Mouse (Mus musculus) heart, embryonic 14.5 days (tissue): Measurements from ENCODE around the gene Pvalb. TPM values are rescaled to one million over a fixed set of nuclear protein-coding genes. Genes with fewer than 3 reads are reported as not detected.

Experiments used
- ATAC-seq: fragments of 200-750 bp; cut with Nextera tagmentation; 2 replicates; pipeline ENCODE4 v1.8.0; 2017; ENCODE audit warnings: low read depth, moderate TSS enrichment; ENCODE audit not compliant: insufficient number of reproducible peaks, insufficient read depth, low FRiP score
- H3K27ac ChIP-seq, 2 experiments: fragments of 200-500 bp in 1 of 2; fragments of 300-500 bp in 1 of 2; sonication (generic) in 1 of 2; replicated peaks in 1 of 2; 2 replicates each; pipeline ENCODE4 v1.5.1; 2012 to 2014; ENCODE audit warnings: low read depth in 2 of 2, low read length in 2 of 2, control low read depth in 1 of 2, mild to moderate bottlenecking in 1 of 2, mixed read lengths in 1 of 2; ENCODE audit not compliant: control insufficient read depth in 1 of 2, insufficient read depth in 1 of 2
- H3K27me3 ChIP-seq: fragments of 300-500 bp; sonication (generic); 2 replicates; pipeline ENCODE4 v1.6.1; 2014; ENCODE audit warnings: mild to moderate bottlenecking, low read length, control low read depth; ENCODE audit not compliant: control insufficient read depth, insufficient read depth
- H3K36me3 ChIP-seq: fragments of 300-500 bp; sonication (generic); 2 replicates; pipeline ENCODE4 v1.6.1; 2014; ENCODE audit warnings: mild to moderate bottlenecking, control low read depth, low read length, mixed read lengths; ENCODE audit not compliant: control insufficient read depth, insufficient read depth
- H3K4me1 ChIP-seq, 2 experiments: fragments of 200-500 bp in 1 of 2; fragments of 300-500 bp in 1 of 2; sonication (generic) in 1 of 2; 2 replicates each; pipeline ENCODE4 v1.6.1; 2012 to 2014; ENCODE audit warnings: low read length in 2 of 2, control low read depth in 1 of 2, mixed read lengths in 1 of 2; ENCODE audit not compliant: control insufficient read depth in 2 of 2, insufficient read depth in 2 of 2
- H3K4me2 ChIP-seq: fragments of 300-500 bp; sonication (generic); 2 replicates; pipeline ENCODE4 v1.6.1; 2014; ENCODE audit warnings: mild to moderate bottlenecking, low read length
- H3K4me3 ChIP-seq, 2 experiments: fragments of 200-500 bp in 1 of 2; fragments of 300-500 bp in 1 of 2; sonication (generic) in 1 of 2; 2 replicates each; pipeline ENCODE4 v1.5.1; 2012 to 2014; ENCODE audit warnings: low read length in 2 of 2, mild to moderate bottlenecking in 2 of 2, control low read depth in 1 of 2, low read depth in 1 of 2, moderate library complexity in 1 of 2; ENCODE audit not compliant: control insufficient read depth in 1 of 2, insufficient read depth in 1 of 2
- H3K9ac ChIP-seq: fragments of 300-500 bp; sonication (generic); 2 replicates; pipeline ENCODE4 v1.6.1; 2014; ENCODE audit warnings: mild to moderate bottlenecking, low read length
- H3K9me3 ChIP-seq: fragments of 300-500 bp; sonication (generic); 2 replicates; pipeline ENCODE4 v1.6.1; 2016; ENCODE audit warnings: low read length, control low read depth; ENCODE audit not compliant: control insufficient read depth
- WGBS: fragments of 180-500 bp; shearing (Covaris S2); extraction: QIAGEN DNeasy Blood & Tissue Kit; methylation state at CpG from one replicate; pipeline ENCODE4 v1.1.7; 2014; 5-methylcytosine and 5-hydroxymethylcytosine counted together
- polyA plus RNA-seq: library from polyadenylated mRNA; unstranded; fragments of >200 nt; fragmentation: Nextera tagmentation; extraction: Ambion mirVana; gene quantifications from 2 replicates; pipeline ENCODE4 v1.2.1, GENCODE M21; 2014

The Pvalb gene
- polyA plus RNA-seq, 1 experiment from 2014 or later: 1.7 TPM

DNA sequence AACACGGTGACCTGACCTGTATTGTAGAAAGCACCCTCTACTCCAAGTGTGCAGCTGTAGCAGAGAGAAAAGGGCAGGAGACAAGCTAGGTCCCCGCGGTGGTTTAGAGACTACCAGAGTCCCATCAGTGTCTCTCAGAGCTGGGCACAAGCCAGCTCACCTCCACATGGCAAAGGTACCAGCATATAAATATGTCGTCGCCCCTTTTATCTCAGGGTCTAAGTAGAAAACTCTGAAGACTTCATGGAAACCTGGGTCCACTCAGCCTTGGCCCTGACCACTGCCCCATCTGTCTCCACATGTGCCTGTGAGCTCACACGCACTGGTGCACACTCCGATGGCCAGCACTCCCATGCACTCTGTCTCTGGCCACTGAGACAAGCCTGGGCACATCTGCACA, 16.6 kb downstream of the Pvalb start:
- ATAC-seq: no peak
- Histone ChIP-seq H3K4me3 (no peak overlapping the region), H3K36me3 (no peaks in the 10 kb centered on the region), H3K4me2 (no peak overlapping the region), H3K27me3 (peaks cover 24% of the 10 kb centered on the region), H3K27ac (no peak overlapping the region), H3K9me3 (no peaks in the 10 kb centered on the region), H3K4me1 (no peaks in the 10 kb centered on the region), H3K9ac (no peak overlapping the region)
- 81% methylated on average over 7 of the region's 7 CpGs for WGBS

DNA sequence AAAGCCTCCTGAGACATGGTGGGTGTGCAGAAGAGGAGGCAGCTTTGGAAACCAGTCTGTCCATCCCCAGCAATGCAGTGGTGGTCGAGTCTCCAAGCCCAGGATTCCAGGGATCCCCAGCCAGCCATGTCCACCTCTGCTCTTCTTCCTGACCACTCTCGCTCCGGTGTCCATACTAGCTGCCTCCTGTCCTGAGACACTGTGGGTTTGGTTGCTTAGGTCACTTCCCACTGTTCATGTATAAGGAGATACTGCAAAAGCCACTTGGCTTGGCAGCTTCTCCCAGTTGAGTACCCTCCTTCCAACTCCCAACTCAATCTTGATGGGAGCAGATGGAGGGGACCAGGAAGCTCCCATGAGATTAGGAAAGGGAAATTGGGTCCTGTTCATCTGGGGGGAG, 17.7 kb downstream of the Pvalb start:
- Histone ChIP-seq H3K4me3 (no peak overlapping the region), H3K36me3 (no peaks in the 10 kb centered on the region), H3K4me1 (no peaks in the 10 kb centered on the region), H3K27ac (no peak overlapping the region), H3K9me3 (no peaks in the 10 kb centered on the region), H3K27me3 (peaks cover 24% of the 10 kb centered on the region), H3K9ac (no peak overlapping the region), H3K4me2 (no peak overlapping the region)
- WGBS: 65% methylated on average over 3 of the region's 3 CpGs
- no peak for ATAC-seq

DNA sequence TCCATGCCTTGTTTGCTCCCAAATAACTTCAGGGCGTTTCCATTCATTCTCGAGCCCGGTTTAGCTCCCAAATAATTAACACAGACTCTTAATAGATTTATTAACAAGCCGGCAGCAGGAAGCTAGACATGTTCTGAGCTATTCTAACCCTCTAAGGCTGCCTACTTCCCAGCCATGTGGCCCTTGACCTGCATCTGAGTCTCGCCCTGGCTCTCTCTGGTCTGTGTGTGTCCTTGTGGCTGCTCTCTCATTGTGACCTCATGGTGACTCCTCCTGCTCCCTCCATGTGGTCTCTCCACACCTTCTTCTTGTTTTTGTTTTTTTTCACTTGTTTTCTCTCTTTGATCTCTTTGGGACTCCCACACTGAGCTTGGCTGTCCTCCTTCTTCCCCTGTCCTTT, 19.3 kb downstream of the Pvalb start:
- Histone ChIP-seq H3K9me3 (no peaks in the 10 kb centered on the region), H3K9ac (no peak overlapping the region), H3K4me2 (no peak overlapping the region), H3K36me3 (no peaks in the 10 kb centered on the region), H3K27ac (no peak overlapping the region), H3K4me1 (peaks cover 0 to 3% of the 10 kb centered on the region in 2 experiments; a peak in 2 of 4 replicates), H3K4me3 (no peak overlapping the region), H3K27me3 (peaks cover 22% of the 10 kb centered on the region)
- WGBS: 58% methylated on average over 5 of the region's 5 CpGs
- ATAC-seq: no peak

DNA sequence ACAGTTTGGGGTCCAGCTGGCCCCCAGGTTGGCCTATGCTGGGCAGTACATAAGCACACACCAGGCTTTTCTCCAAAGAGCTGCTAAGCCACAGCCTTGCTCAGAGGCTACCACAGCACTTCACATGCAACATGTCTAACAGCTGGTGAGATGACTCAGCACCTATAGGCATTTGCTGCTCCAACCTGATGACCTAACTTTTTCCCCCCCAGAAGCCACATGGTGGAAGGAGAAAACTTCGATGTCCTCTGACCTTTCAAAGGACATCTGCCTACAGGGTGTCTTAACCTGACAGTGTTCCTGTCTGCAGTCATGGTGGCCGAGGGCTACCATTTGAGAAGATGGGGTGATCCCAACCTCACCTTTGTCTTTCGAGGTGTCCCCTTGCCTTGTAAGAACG, 20.6 kb downstream of the Pvalb start:
- 85% methylated on average over 4 of the region's 4 CpGs for WGBS
- H3K9me3 ChIP-seq: no peaks in the 10 kb centered on the region
- no peak overlapping the region for H3K4me2 ChIP-seq
- peaks cover 0 to 4% of the 10 kb centered on the region in 2 experiments; a peak in 2 of 4 replicates for H3K4me1 ChIP-seq
- H3K36me3 ChIP-seq: no peaks in the 10 kb centered on the region
- H3K27ac ChIP-seq: no peak overlapping the region
- H3K27me3 ChIP-seq: peaks cover 28% of the 10 kb centered on the region
- no peak for ATAC-seq
- no peak overlapping the region for H3K4me3 ChIP-seq
- no peak overlapping the region for H3K9ac ChIP-seq

DNA sequence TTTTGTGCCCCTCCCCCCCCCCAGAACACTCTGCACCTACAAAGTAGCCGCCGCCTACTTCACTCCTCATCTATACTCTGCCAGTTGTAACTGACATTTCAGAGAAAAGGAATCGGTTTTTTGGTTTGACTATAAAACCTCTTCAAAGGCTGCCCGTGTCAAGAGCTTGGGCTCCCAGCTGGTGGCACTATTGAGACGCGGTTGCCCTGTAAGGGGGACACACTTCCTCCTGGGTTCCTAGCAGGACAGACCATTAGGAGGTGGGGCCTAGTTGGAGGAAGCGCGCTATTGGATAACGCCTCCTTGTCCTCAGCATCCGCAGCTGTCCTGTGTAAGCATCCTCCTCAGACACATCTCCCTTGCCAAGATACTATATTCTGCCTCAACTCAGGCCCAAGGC, 21.3 kb downstream of the Pvalb start:
- WGBS: 3% methylated on average over 10 of the region's 10 CpGs
- Histone ChIP-seq H3K4me2 (0 out of 2 replicates have a peak overlapping the region, but pooled peaks have one; percentile 16), H3K4me3 (no peak overlapping the region), H3K27ac (no peak overlapping the region), H3K4me1 (peaks cover 0 to 4% of the 10 kb centered on the region in 2 experiments; a peak in 2 of 4 replicates), H3K27me3 (peaks cover 31% of the 10 kb centered on the region), H3K36me3 (no peaks in the 10 kb centered on the region), H3K9me3 (no peaks in the 10 kb centered on the region), H3K9ac (no peak overlapping the region)
- no peak for ATAC-seq

DNA sequence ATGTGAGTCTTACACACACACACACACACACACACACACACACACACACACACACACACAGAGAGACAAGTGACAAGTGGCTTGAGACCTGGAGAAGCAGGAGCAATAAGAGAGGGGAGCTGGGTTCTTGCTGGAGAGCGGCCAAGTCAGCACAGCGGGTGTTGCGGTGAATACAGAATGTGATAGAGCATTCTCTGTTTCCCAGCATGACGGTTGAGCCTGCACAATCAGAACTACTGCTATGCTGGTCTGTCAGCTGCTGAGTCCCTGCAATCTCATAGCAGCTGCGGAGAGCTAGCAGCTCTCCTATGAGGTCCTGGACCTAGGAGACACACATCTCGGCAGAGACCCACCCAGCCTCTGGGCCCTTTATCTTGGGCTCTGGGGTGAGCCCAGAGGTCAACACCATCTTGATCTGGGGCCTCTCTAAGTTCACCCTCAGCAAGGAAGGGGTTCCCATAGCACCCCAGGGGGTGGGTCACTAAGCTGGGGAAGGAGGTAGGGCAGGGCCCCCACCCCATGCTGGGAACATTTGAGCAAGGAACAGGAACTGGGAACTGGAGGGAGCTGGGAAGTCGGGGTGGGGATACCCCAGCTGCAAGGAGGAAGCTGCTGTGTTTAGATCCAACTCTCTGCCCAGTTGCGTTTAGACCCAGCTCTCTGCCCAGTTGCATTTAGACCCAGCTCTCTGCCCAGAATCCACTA, 24.3 kb downstream of the Pvalb start:
- Histone ChIP-seq H3K27ac (no peak overlapping the region), H3K27me3 (peaks cover 28% of the 10 kb centered on the region), H3K4me3 (no peak overlapping the region), H3K9ac (no peak overlapping the region), H3K36me3 (no peaks in the 10 kb centered on the region), H3K4me2 (no peak overlapping the region), H3K4me1 (peaks cover 0 to 4% of the 10 kb centered on the region in 2 experiments; a peak in 2 of 4 replicates), H3K9me3 (no peaks in the 10 kb centered on the region)
- no peak for ATAC-seq
- WGBS: 17% methylated on average over 8 of the region's 8 CpGs

DNA sequence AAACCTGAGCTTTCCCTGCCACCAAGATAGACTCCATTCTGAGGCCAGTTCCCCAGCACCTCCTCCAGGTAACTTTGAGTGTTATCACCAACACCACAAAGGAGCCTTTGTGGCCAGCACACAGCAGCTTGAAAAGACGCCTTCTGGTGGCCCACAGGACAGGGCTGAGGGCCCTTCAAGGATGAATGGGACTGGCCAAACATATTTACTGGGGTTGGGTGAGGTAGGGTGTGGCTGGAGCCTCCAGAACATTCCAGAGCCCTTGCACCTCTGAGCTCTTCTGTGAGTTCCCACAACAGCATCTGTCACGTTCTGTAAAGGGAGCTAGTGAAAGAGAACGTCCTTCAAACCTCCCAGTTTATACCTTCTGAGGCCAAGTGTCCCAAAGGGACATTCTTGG, 26.4 kb downstream of the Pvalb start:
- no peak for ATAC-seq
- H3K9ac ChIP-seq: no peak overlapping the region
- WGBS: 53% methylated on average over 3 of the region's 3 CpGs
- no peaks in the 10 kb centered on the region for H3K36me3 ChIP-seq
- H3K4me3 ChIP-seq: no peak overlapping the region
- no peak overlapping the region for H3K4me2 ChIP-seq
- H3K27ac ChIP-seq: no peak overlapping the region
- peaks cover 0 to 4% of the 10 kb centered on the region in 2 experiments; a peak in 2 of 4 replicates for H3K4me1 ChIP-seq
- H3K27me3 ChIP-seq: peaks cover 28% of the 10 kb centered on the region
- no peaks in the 10 kb centered on the region for H3K9me3 ChIP-seq

DNA sequence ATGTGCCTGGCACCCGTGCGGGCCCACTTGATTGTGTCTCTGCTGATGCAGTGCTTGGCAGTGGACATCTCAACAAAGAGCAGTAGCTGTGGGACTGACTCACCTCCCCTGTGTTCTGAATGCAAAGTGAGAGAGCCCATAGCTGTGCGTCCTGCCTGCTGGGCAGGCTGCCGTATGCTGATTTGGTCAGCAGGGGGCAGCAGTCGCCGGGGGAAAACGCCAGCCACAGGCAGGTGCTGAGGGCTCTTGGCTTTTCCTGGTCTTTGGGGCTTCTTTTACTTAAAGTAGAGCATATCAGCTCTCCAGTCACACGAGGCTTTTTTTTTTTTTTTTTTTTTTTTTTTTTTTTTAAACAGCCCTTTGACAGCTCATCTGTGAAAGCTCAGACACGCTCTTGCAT, 27.8 kb downstream of the Pvalb start:
- H3K4me2 ChIP-seq: no peak overlapping the region
- ATAC-seq: no peak
- H3K4me1 ChIP-seq: peaks cover 3 to 6% of the 10 kb centered on the region in 2 experiments
- WGBS: 7% methylated on average over 9 of the region's 9 CpGs
- no peak overlapping the region for H3K4me3 ChIP-seq
- no peak overlapping the region for H3K9ac ChIP-seq
- H3K36me3 ChIP-seq: no peaks in the 10 kb centered on the region
- no peaks in the 10 kb centered on the region for H3K9me3 ChIP-seq
- no peak overlapping the region for H3K27ac ChIP-seq
- peaks cover 23% of the 10 kb centered on the region for H3K27me3 ChIP-seq
